In genomic region chr10:20725384-20725983, GRCm38 (mm10) we compare ENCODE assay signal across 9 mouse cellular contexts. TPM values are rescaled to one million over a fixed set of nuclear protein-coding genes. Genes with fewer than 3 reads are reported as not detected.
DNase-seq lines count a peak whose midpoint lies in the region; ATAC-seq and TF ChIP-seq lines count a peak whose summit lies in the region.
"Had no signal": no experiment of that assay in that cellular context is flagged by ENCODE, and none has a peak within 500 bp of the region (broad histone marks: within the 10 kb centered on the region; RNA-seq: fewer than 3 reads in every experiment).

No protein-coding gene starts in this region.

- DNase-seq in kidney, adult 2 months = peak; percentile 17
- DNase-seq in kidney, postnatal 4 days = no peak
- no peak for DNase-seq in intestine, embryonic 14.5 days (ENCODE audit: low spot score)
- no peak for DNase-seq in thymus, postnatal 10 days (ENCODE audit: low spot score in 2 of 2)
- DNase-seq in yolk sac, embryonic 10.5 days (ENCODE audit: low spot score) = no peak
- DNase-seq in layer of hippocampus, adult 9-10 months (ENCODE audit: low spot score) = no peak

- H3K4me3 ChIP-seq in kidney, adult 2 months (ENCODE audit: insufficient read depth, low read depth, low read length) = peak overlapping the region; percentile 48; the same call in 1 of the 2 replicates
- H3K4me3 ChIP-seq in embryonic facial prominence, embryonic 12.5 days = peak overlapping the region; percentile 39; the same call in 1 of the 2 replicates
- no peak overlapping the region for H3K4me3 ChIP-seq in intestine, embryonic 14.5 days (ENCODE audit: low read depth, low read length)
- H3K4me3 ChIP-seq in midbrain, embryonic 13.5 days (replicated peaks) = peak overlapping the region; percentile 38; the same call in 1 of the 2 replicates

- no peaks in the 10 kb centered on the region; the same call in 1 of the 2 replicates for H3K27me3 ChIP-seq in kidney, adult 2 months (replicated peaks; ENCODE audit: control insufficient read depth, insufficient read depth, low read length)
- no peaks in the 10 kb centered on the region for H3K27me3 ChIP-seq in embryonic facial prominence, embryonic 12.5 days
- H3K27me3 ChIP-seq in intestine, embryonic 14.5 days (replicated peaks; ENCODE audit: control insufficient read depth, insufficient read depth, low read length) = no peaks in the 10 kb centered on the region
- H3K27me3 ChIP-seq in midbrain, embryonic 13.5 days = no peaks in the 10 kb centered on the region

- no peaks in the 10 kb centered on the region for H3K36me3 ChIP-seq in kidney, adult 2 months (ENCODE audit: control insufficient read depth, insufficient read depth, low read length)
- no peaks in the 10 kb centered on the region for H3K36me3 ChIP-seq in embryonic facial prominence, embryonic 12.5 days
- no peaks in the 10 kb centered on the region for H3K36me3 ChIP-seq in intestine, embryonic 14.5 days (ENCODE audit: control insufficient read depth, insufficient read depth, low read length)
- H3K36me3 ChIP-seq in midbrain, embryonic 13.5 days = no peaks in the 10 kb centered on the region
- H3K36me3 ChIP-seq: G1E had no signal

- H3K4me1 ChIP-seq in kidney, adult 2 months (ENCODE audit: control insufficient read depth, insufficient read depth, low read length) = peaks cover 11% of the 10 kb centered on the region; the same call in 1 of the 2 replicates
- peaks cover 17% of the 10 kb centered on the region for H3K4me1 ChIP-seq in embryonic facial prominence, embryonic 12.5 days
- H3K4me1 ChIP-seq in intestine, embryonic 14.5 days (replicated peaks; ENCODE audit: control insufficient read depth, insufficient read depth, low read length) = peaks cover 14% of the 10 kb centered on the region; the same call in 1 of the 2 replicates
- H3K4me1 ChIP-seq in midbrain, embryonic 13.5 days (replicated peaks) = peaks cover 31% of the 10 kb centered on the region

- TF ChIP-seq CTCF in kidney, adult 2 months (conservative IDR thresholded peaks at IDR 0.05; ENCODE audit: insufficient read depth, insufficient read length, low read depth, low read length) = no peak

- H3K27ac ChIP-seq in kidney, adult 2 months (ENCODE audit: insufficient read depth, low read depth, low read length) = no peak overlapping the region
- peak overlapping the region; percentile 60; the same call in 1 of the 2 replicates for H3K27ac ChIP-seq in embryonic facial prominence, embryonic 12.5 days
- no peak overlapping the region for H3K27ac ChIP-seq in intestine, embryonic 14.5 days (ENCODE audit: low read depth)
- no peak overlapping the region for H3K27ac ChIP-seq in midbrain, embryonic 13.5 days

- peak overlapping the region; percentile 16; the same call in 1 of the 2 replicates for H3K9ac ChIP-seq in embryonic facial prominence, embryonic 12.5 days
- H3K9ac ChIP-seq in intestine, embryonic 14.5 days (ENCODE audit: low read length) = no peak overlapping the region
- 0 out of 2 replicates have a peak overlapping the region, but pooled peaks have one; percentile 57 for H3K9ac ChIP-seq in midbrain, embryonic 13.5 days (replicated peaks)

- H3K4me2 ChIP-seq in embryonic facial prominence, embryonic 12.5 days (replicated peaks) = peak overlapping the region; percentile 56
- peak overlapping the region; percentile 55 for H3K4me2 ChIP-seq in intestine, embryonic 14.5 days (ENCODE audit: low read length)
- peak overlapping the region; percentile 50 for H3K4me2 ChIP-seq in midbrain, embryonic 13.5 days (replicated peaks)

- ATAC-seq in embryonic facial prominence, embryonic 12.5 days (ENCODE audit: insufficient number of reproducible peaks, insufficient read depth, low FRiP score, low TSS enrichment) = no peak; the same call in 1 of the 2 replicates
- no peak for ATAC-seq in intestine, embryonic 14.5 days (replicated peaks; ENCODE audit: low FRiP score, low TSS enrichment, low read depth)
- peak; percentile 51 for ATAC-seq in midbrain, embryonic 13.5 days

- 53% methylated on average over 8 of the region's 8 CpGs for whole genome bisulfite sequencing in kidney, adult 2 months
- 27% methylated on average over 8 of the region's 8 CpGs for WGBS in embryonic facial prominence, embryonic 12.5 days
- 57% methylated on average over 8 of the region's 8 CpGs for WGBS in intestine, embryonic 14.5 days
- WGBS in midbrain, embryonic 13.5 days = 40% methylated on average over 8 of the region's 8 CpGs

- TF ChIP-seq POLR2A in kidney, adult 2 months (IDR thresholded peaks at IDR 0.05; ENCODE audit: low read depth, low read length) = no peak

- no peaks in the 10 kb centered on the region for H3K9me3 ChIP-seq in embryonic facial prominence, embryonic 12.5 days
- H3K9me3 ChIP-seq in intestine, embryonic 14.5 days (ENCODE audit: control insufficient read depth, low read length) = no peaks in the 10 kb centered on the region
- H3K9me3 ChIP-seq in midbrain, embryonic 13.5 days = no peaks in the 10 kb centered on the region
- H3K9me3 ChIP-seq: G1E had no signal

RNA-seq across cellular contexts. Expression of gene Pde7b, which starts 0.6 kb away (rescaled TPM):
- polyA plus RNA-seq in kidney, adult 2 months (2012; rRNA removed) = 9.0 and 9.5 TPM in 2 replicates
- polyA plus RNA-seq in embryonic facial prominence, embryonic 12.5 days (2016; fragmentation: Nextera tagmentation; extraction: Ambion mirVana) = 14.4 and 14.6 TPM in 2 replicates
- polyA plus RNA-seq in intestine, embryonic 14.5 days (2014; fragmentation: Nextera tagmentation; extraction: Ambion mirVana) = 2.8 TPM in 2 replicates
- polyA plus RNA-seq in midbrain, embryonic 13.5 days (2015; fragmentation: Nextera tagmentation; extraction: Ambion mirVana) = 1.8 and 2.3 TPM in 2 replicates
- polyA plus RNA-seq: G1E had no signal
